ENCODE assay signal across 8 mouse cellular contexts in genomic region chr13:73160289-73160688, GRCm38 (mm10).
DNase-seq lines count a peak whose midpoint lies in the region; ATAC-seq lines count a peak whose summit lies in the region.

No protein-coding gene starts in this region.

- peaks cover 3% of the 10 kb centered on the region; the same call in 1 of the 2 replicates for H3K4me1 ChIP-seq in intestine, embryonic 15.5 days (replicated peaks)

- peak overlapping the region; percentile 68 for H3K4me2 ChIP-seq in intestine, embryonic 15.5 days (replicated peaks)

- H3K36me3 ChIP-seq in intestine, embryonic 15.5 days = no peaks in the 10 kb centered on the region

- peak; percentile 29 for DNase-seq in adrenal gland, adult 8-10 months
- DNase-seq in embryo, embryonic 11.5 days (ENCODE audit: low read depth, low spot score) = peak; percentile 72
- DNase-seq in gastrocnemius, postnatal 4 days (ENCODE audit: low spot score in 2 of 2) = peak; percentile 78 to 80
- peak; percentile 69 to 82 for DNase-seq in left cerebral cortex, postnatal 14 days (ENCODE audit: low spot score in 2 of 2)
- peak; percentile 39 for DNase-seq in skeletal muscle tissue, adult 2 months (ENCODE audit: low read depth, low spot score)
- no peak for DNase-seq in adipocyte (ENCODE audit: low spot score)

- under 1% methylated on average over 22 of the region's 22 CpGs for WGBS in intestine, embryonic 15.5 days

- no peak overlapping the region for H3K27ac ChIP-seq in intestine, embryonic 15.5 days

- no peaks in the 10 kb centered on the region for H3K9me3 ChIP-seq in intestine, embryonic 15.5 days

- H3K27me3 ChIP-seq in intestine, embryonic 15.5 days (replicated peaks) = no peaks in the 10 kb centered on the region; the same call in 1 of the 2 replicates

- peak overlapping the region; percentile 31 for H3K4me3 ChIP-seq in intestine, embryonic 15.5 days (replicated peaks)

- peak; percentile 96 for ATAC-seq in intestine, embryonic 15.5 days
- ATAC-seq in megakaryocyte-erythroid progenitor cell, adult 5-6 weeks (replicated peaks; ENCODE audit: low FRiP score, low TSS enrichment, poor library complexity, severe bottlenecking) = peak; percentile 94

- intact Hi-C loops in left cerebral cortex, postnatal 14 days (cut with DNase I) = no loop called here

- H3K9ac ChIP-seq in intestine, embryonic 15.5 days = no peak overlapping the region
